Mouse (Mus musculus) thymus, adult 2 months (tissue): ENCODE results near the gene Nudt8.

Experiments
- CTCF ChIP-seq: fragments of 200-500 bp; IDR thresholded peaks from 2 replicates; pipeline ENCODE4 v1.5.1; 2012; ENCODE audit warnings: mild to moderate bottlenecking, control low read depth, low read length, moderate library complexity, borderline replicate concordance; ENCODE audit not compliant: control insufficient read depth, poor library complexity, insufficient read depth; ENCODE audit errors: extremely low read depth
- POLR2A ChIP-seq: fragments of 200-500 bp; IDR thresholded peaks from 2 replicates; pipeline ENCODE4 v1.6.1; 2012; ENCODE audit warnings: mild to moderate bottlenecking, low read length, control low read depth, moderate library complexity; ENCODE audit not compliant: control insufficient read depth, poor library complexity, insufficient read depth; ENCODE audit errors: extremely low read depth

GRCm38 (mm10) chr19:4003641-4004040 is 3.3 kb downstream of the Nudt8 start:
- TF ChIP-seq POLR2A (no peak), CTCF (no peak)
